18 mouse cellular contexts compared by ENCODE assay signal in genomic region chr5:106989786-106990185, GRCm38 (mm10). TPM values are rescaled to one million over a fixed set of nuclear protein-coding genes. Genes with fewer than 3 reads are reported as not detected.
DNase-seq lines count a peak whose midpoint lies in the region; ATAC-seq and TF ChIP-seq lines count a peak whose summit lies in the region.
"Had no signal": no experiment of that assay in that cellular context is flagged by ENCODE, and none has a peak within 500 bp of the region (broad histone marks: within the 10 kb centered on the region; RNA-seq: fewer than 3 reads in every experiment).

No protein-coding gene starts in this region.

- ATAC-seq in heart, embryonic 12.5 days (ENCODE audit: insufficient number of reproducible peaks, low FRiP score), result no peak
- ATAC-seq in kidney, embryonic 16.5 days (ENCODE audit: low FRiP score, low TSS enrichment), result no peak
- ATAC-seq in lung, embryonic 16.5 days (ENCODE audit: low read depth), result no peak
- no peak for ATAC-seq in stomach, postnatal 0 days (ENCODE audit: low FRiP score, low TSS enrichment)
- ATAC-seq: forebrain, embryonic 16.5 days; midbrain, embryonic 15.5 days had no signal

- no peaks in the 10 kb centered on the region for H3K9me3 ChIP-seq in heart, embryonic 12.5 days (replicated peaks)
- no peaks in the 10 kb centered on the region for H3K9me3 ChIP-seq in kidney, embryonic 16.5 days (ENCODE audit: low read length)
- H3K9me3 ChIP-seq in lung, embryonic 16.5 days (ENCODE audit: control insufficient read depth, low read length), result no peaks in the 10 kb centered on the region
- no peaks in the 10 kb centered on the region for H3K9me3 ChIP-seq in stomach, postnatal 0 days (ENCODE audit: control insufficient read depth, low read length)
- H3K9me3 ChIP-seq: embryonic facial prominence, embryonic 13.5 days; G1E; midbrain, embryonic 15.5 days had no signal

- peak; percentile 79 for DNase-seq in heart, adult 11 months
- DNase-seq in kidney, postnatal 25 days, result no peak
- no peak for DNase-seq in lung, adult 18-20 months
- DNase-seq in stomach, postnatal 0 days (ENCODE audit: low spot score), result no peak
- no peak for DNase-seq in embryo, embryonic 10.5 days (ENCODE audit: low spot score)
- DNase-seq: cerebellum, adult 11 months; cerebellum, postnatal 10 days; layer of hippocampus, adult 9-11 months; lung, adult 2 months; spleen, adult 18-20 months had no signal

- no peak overlapping the region for H3K9ac ChIP-seq in heart, embryonic 12.5 days
- H3K9ac ChIP-seq in kidney, embryonic 16.5 days (replicated peaks; ENCODE audit: low read length), result no peak overlapping the region
- no peak overlapping the region for H3K9ac ChIP-seq in lung, embryonic 16.5 days (ENCODE audit: low read length)
- no peak overlapping the region for H3K9ac ChIP-seq in stomach, postnatal 0 days (ENCODE audit: low read length)
- H3K9ac ChIP-seq: embryonic facial prominence, embryonic 13.5 days; midbrain, embryonic 15.5 days had no signal

- no peak for TF ChIP-seq EP300 in stomach, postnatal 0 days (optimal IDR thresholded peaks at IDR 0.05)

- no peak overlapping the region for H3K27ac ChIP-seq in heart, embryonic 12.5 days (ENCODE audit: poor library complexity, severe bottlenecking)
- H3K27ac ChIP-seq in kidney, embryonic 16.5 days (ENCODE audit: low read length), result peak overlapping the region; percentile 70; the same call in 1 of the 2 replicates
- H3K27ac ChIP-seq in lung, embryonic 16.5 days (ENCODE audit: low read length), result peak overlapping the region; percentile 23
- peak overlapping the region; percentile 78 for H3K27ac ChIP-seq in stomach, postnatal 0 days (replicated peaks)
- H3K27ac ChIP-seq: embryonic facial prominence, embryonic 13.5 days; midbrain, embryonic 15.5 days had no signal

- H3K4me2 ChIP-seq in heart, embryonic 12.5 days, result no peak overlapping the region
- H3K4me2 ChIP-seq in kidney, embryonic 16.5 days (replicated peaks; ENCODE audit: low read depth, low read length), result no peak overlapping the region
- peak overlapping the region; percentile 4 for H3K4me2 ChIP-seq in lung, embryonic 16.5 days (ENCODE audit: low read depth, low read length)
- peak overlapping the region; percentile 9; the same call in 1 of the 2 replicates for H3K4me2 ChIP-seq in stomach, postnatal 0 days (replicated peaks; ENCODE audit: low read depth)
- H3K4me2 ChIP-seq: midbrain, embryonic 15.5 days had no signal

- WGBS in heart, embryonic 12.5 days, result 71% methylated on average over 12 of the region's 12 CpGs
- 48% methylated on average over 12 of the region's 12 CpGs for WGBS in kidney, embryonic 16.5 days
- WGBS in lung, embryonic 16.5 days, result 41% methylated on average over 12 of the region's 12 CpGs
- WGBS in stomach, postnatal 0 days, result 51% methylated on average over 12 of the region's 12 CpGs

- peaks cover 18% of the 10 kb centered on the region for H3K4me1 ChIP-seq in heart, embryonic 12.5 days (replicated peaks)
- H3K4me1 ChIP-seq in kidney, embryonic 16.5 days (ENCODE audit: insufficient read depth, low read length), result peaks cover 17% of the 10 kb centered on the region
- H3K4me1 ChIP-seq in lung, embryonic 16.5 days (replicated peaks; ENCODE audit: control insufficient read depth, insufficient read depth, low read length), result peaks cover 25% of the 10 kb centered on the region
- H3K4me1 ChIP-seq in stomach, postnatal 0 days (replicated peaks; ENCODE audit: control insufficient read depth, insufficient read depth), result peaks cover 4% of the 10 kb centered on the region; the same call in 1 of the 2 replicates
- H3K4me1 ChIP-seq: midbrain, embryonic 15.5 days had no signal

- H3K36me3 ChIP-seq in heart, embryonic 12.5 days, result peaks cover 9% of the 10 kb centered on the region
- no peaks in the 10 kb centered on the region; the same call in 1 of the 2 replicates for H3K36me3 ChIP-seq in kidney, embryonic 16.5 days (ENCODE audit: insufficient read depth, low read length)
- no peaks in the 10 kb centered on the region for H3K36me3 ChIP-seq in lung, embryonic 16.5 days (ENCODE audit: control insufficient read depth, insufficient read depth, low read length)
- H3K36me3 ChIP-seq in stomach, postnatal 0 days (ENCODE audit: control insufficient read depth, insufficient read depth, low read length), result no peaks in the 10 kb centered on the region
- H3K36me3 ChIP-seq: midbrain, embryonic 15.5 days had no signal

- no peak overlapping the region for H3K4me3 ChIP-seq in heart, embryonic 12.5 days
- no peak overlapping the region for H3K4me3 ChIP-seq in kidney, embryonic 16.5 days (ENCODE audit: low read length)
- no peak overlapping the region for H3K4me3 ChIP-seq in lung, embryonic 16.5 days (ENCODE audit: low read length)
- H3K4me3 ChIP-seq in stomach, postnatal 0 days (ENCODE audit: low read depth, low read length), result no peak overlapping the region
- H3K4me3 ChIP-seq: embryonic facial prominence, embryonic 13.5 days; midbrain, embryonic 15.5 days; myocyte had no signal

- no peak for TF ChIP-seq CTCF in stomach, postnatal 0 days (IDR thresholded peaks at IDR 0.05; ENCODE audit: low read depth)

- no peaks in the 10 kb centered on the region for H3K27me3 ChIP-seq in heart, embryonic 12.5 days (replicated peaks)
- H3K27me3 ChIP-seq in kidney, embryonic 16.5 days (ENCODE audit: insufficient read depth, low read length), result no peaks in the 10 kb centered on the region
- H3K27me3 ChIP-seq in lung, embryonic 16.5 days (ENCODE audit: control insufficient read depth, insufficient read depth, low read depth, low read length), result no peaks in the 10 kb centered on the region
- no peaks in the 10 kb centered on the region for H3K27me3 ChIP-seq in stomach, postnatal 0 days (ENCODE audit: control insufficient read depth, insufficient read depth, low read length)
- H3K27me3 ChIP-seq: embryonic facial prominence, embryonic 13.5 days; midbrain, embryonic 15.5 days had no signal

RNA-seq across cellular contexts. Expression of gene Cdc7, which starts 25.7 kb away (rescaled TPM):
- 29.8 and 30.8 TPM in 2 replicates for polyA plus RNA-seq in heart, embryonic 12.5 days (2016; fragmentation: Nextera tagmentation; extraction: Ambion mirVana)
- 44.8 and 47.4 TPM in 2 replicates for polyA plus RNA-seq in kidney, embryonic 16.5 days (2015; fragmentation: Nextera tagmentation; extraction: Ambion mirVana)
- polyA plus RNA-seq in lung, embryonic 16.5 days (2015; fragmentation: Nextera tagmentation; extraction: Ambion mirVana), result 46.6 and 48.6 TPM in 2 replicates
- 7.4 and 8.0 TPM in 2 replicates for polyA plus RNA-seq in stomach, postnatal 0 days (2015; fragmentation: Nextera tagmentation; extraction: Ambion mirVana)

Comparison
In these comparisons a context has a peak if more than half of its experiments do, and no peak if none do; other contexts are left out.
1. H3K4me2 ChIP-seq: peak in lung, embryonic 16.5 days (single experiment) and stomach, postnatal 0 days (single experiment); none in heart, embryonic 12.5 days (single experiment) and kidney, embryonic 16.5 days (single experiment).